Mouse (Mus musculus) bone marrow, adult 2 months (tissue): ENCODE data around the gene Zfp941.

Experiments used
- CTCF ChIP-seq: fragments of 200-500 bp; IDR thresholded peaks from 2 replicates; pipeline ENCODE4 v1.5.1; 2011; ENCODE audit warnings: low read length, control low read depth; ENCODE audit not compliant: control insufficient read depth, insufficient read depth
- POLR2A ChIP-seq: fragments of 200-500 bp; IDR thresholded peaks from 2 replicates; pipeline ENCODE4 v1.6.1; 2011; ENCODE audit warnings: low read depth, mild to moderate bottlenecking, control low read depth, low read length, borderline replicate concordance; ENCODE audit not compliant: control insufficient read depth

DNA sequence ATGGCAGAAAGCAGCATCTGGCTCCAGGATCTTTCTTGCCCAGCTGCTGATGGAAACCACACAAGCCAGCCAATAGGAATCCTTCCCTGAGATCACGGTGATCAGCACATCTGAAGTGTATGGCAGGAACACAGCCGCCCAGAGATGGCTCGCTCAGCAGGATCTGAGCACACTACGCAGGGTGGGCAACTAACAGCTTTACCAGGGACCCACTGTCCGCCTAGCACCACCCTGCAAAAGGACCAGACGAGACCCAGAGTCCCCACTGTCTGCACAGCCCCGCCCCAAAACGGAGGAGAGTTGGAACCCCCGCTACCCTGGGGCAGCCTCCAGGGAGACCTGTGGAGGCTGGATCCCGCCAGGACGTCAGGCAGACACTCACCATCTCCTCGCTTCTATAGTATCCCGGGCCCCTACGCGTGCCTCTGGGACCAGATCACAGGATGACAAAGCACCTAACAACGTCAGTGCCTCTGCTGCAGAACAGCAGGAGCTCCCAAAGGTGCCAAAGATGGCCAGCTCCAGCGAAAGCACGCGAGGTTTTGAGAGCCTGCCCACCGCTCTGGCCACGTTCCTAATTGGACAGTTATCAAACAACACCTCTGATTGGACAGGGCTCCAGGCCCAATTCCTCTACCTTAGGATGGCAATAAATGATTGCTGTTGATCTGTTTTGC is at the start of gene Zfp941:
- no peak for TF ChIP-seq POLR2A
- no peak for TF ChIP-seq CTCF
